Mouse (Mus musculus): ENCODE results near the gene Ddr2. TPM values are rescaled to one million over a fixed set of nuclear protein-coding genes. Genes with fewer than 3 reads are reported as not detected.

Ddr2 gene
- polyA plus RNA-seq, 2 experiments: 0.47 to 0.72 TPM

GRCm38 (mm10) chr1:170145606-170146005 lies 35.0 kb upstream of the Ddr2 start:
- H3K4me3 ChIP-seq (ENCODE audit: insufficient read depth in 1 of 2, low read depth in 2 of 2, low read length in 2 of 2): no peak overlapping the region
- H3K4me2 ChIP-seq (ENCODE audit: low read depth): no peak overlapping the region
- H3K27me3 ChIP-seq (ENCODE audit: control insufficient read depth, insufficient read depth, low read length): no peaks in the 10 kb centered on the region
- TF ChIP-seq CTCF (IDR thresholded peaks at IDR 0.05; ENCODE audit: low read depth) (no peak), EP300 (IDR thresholded peaks at IDR 0.05; ENCODE audit: low read depth) (no peak)
- DNase-seq (ENCODE audit: low read depth in 3 of 3, low spot score in 3 of 3) (no peak), ATAC-seq (ENCODE audit: insufficient read depth) (no peak)
- H3K36me3 ChIP-seq (replicated peaks; ENCODE audit: control insufficient read depth, insufficient read depth, low read depth): peaks cover 13% of the 10 kb centered on the region
- peaks cover 5 to 19% of the 10 kb centered on the region in 2 experiments for H3K4me1 ChIP-seq (replicated peaks; ENCODE audit: control insufficient read depth in 2 of 2, insufficient read depth in 2 of 2, low read length in 1 of 2)
- 79% methylated on average over 4 of the region's 4 CpGs for WGBS (ENCODE audit: insufficient replicate concordance)
- no peak overlapping the region for H3K9ac ChIP-seq (replicated peaks)
- no peaks in the 10 kb centered on the region for H3K9me3 ChIP-seq (ENCODE audit: control insufficient read depth, low read length)
- H3K27ac ChIP-seq: no peak overlapping the region

DNA sequence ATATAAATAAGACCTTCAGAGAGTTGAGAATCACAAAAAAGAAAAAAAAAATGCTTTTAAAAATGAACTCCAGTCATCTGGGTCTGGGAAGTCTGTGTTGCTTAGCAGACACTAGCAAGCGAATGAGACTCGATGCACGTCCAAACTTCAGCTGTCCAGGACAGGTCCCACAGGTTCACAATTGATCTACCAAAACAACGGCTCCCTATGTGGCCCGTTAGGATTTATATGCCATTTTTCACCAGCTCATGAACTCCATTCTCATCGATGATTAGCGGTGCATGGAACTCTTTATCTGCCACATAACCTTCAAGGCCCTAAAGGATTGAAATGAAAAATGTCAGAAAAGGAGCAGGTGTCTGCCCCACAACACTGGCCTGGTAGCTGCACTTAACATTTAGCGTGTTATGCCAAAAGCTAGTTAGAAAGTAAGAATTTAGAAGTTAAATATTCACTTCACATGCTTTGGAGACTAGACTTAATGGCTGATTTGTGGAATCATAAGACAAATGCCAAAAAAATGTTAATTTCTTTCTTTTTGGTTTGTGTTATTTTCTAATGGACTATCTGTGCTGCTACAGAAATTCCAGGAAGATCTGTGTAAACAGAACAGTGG lies 31.8 kb upstream of the Ddr2 start:
- H3K4me2 ChIP-seq (ENCODE audit: low read depth): no peak overlapping the region
- H3K9me3 ChIP-seq (ENCODE audit: control insufficient read depth, low read length): no peaks in the 10 kb centered on the region
- peaks cover 11% of the 10 kb centered on the region for H3K36me3 ChIP-seq (replicated peaks; ENCODE audit: control insufficient read depth, insufficient read depth, low read depth)
- TF ChIP-seq EP300 (IDR thresholded peaks at IDR 0.05; ENCODE audit: low read depth): no peak
- no peak for TF ChIP-seq CTCF (IDR thresholded peaks at IDR 0.05; ENCODE audit: low read depth)
- no peak overlapping the region for H3K27ac ChIP-seq
- DNase-seq (ENCODE audit: low read depth in 3 of 3, low spot score in 3 of 3): no peak
- no peak overlapping the region for H3K4me3 ChIP-seq (ENCODE audit: insufficient read depth in 1 of 2, low read depth in 2 of 2, low read length in 2 of 2)
- ATAC-seq (ENCODE audit: insufficient read depth): no peak
- H3K9ac ChIP-seq (replicated peaks): no peak overlapping the region
- 81% methylated on average over 8 of the region's 8 CpGs for WGBS (ENCODE audit: insufficient replicate concordance)
- H3K4me1 ChIP-seq (replicated peaks; ENCODE audit: control insufficient read depth in 2 of 2, insufficient read depth in 2 of 2, low read length in 1 of 2): peaks cover 0 to 1% of the 10 kb centered on the region in 2 experiments; a peak in 2 of 4 replicates
- H3K27me3 ChIP-seq (ENCODE audit: control insufficient read depth, insufficient read depth, low read length): no peaks in the 10 kb centered on the region

DNA sequence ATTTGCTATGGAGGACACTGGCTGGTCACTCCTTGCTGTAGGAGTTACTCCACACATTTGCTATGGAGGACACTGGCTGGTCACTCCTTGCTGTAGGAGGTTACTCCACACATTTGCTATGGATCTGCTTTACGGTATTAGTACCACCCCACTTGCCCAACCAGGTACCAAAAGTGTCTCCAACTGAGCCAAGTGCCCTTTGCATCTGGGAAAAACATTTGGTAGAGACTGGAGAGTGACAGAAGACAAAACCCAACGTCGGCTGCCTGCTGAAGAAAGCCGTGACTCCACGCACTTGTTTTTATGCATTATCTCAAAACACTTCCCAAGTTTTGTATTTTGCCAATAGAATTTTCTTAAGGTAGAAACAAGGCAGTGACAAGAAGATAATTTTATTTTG lies 31.1 kb upstream of the Ddr2 start:
- ATAC-seq (ENCODE audit: insufficient read depth) (no peak), DNase-seq (ENCODE audit: low read depth in 3 of 3, low spot score in 3 of 3) (no peak)
- no peak overlapping the region for H3K4me3 ChIP-seq (ENCODE audit: insufficient read depth in 1 of 2, low read depth in 2 of 2, low read length in 2 of 2)
- H3K9ac ChIP-seq (replicated peaks): no peak overlapping the region
- TF ChIP-seq EP300 (IDR thresholded peaks at IDR 0.05; ENCODE audit: low read depth) (no peak), CTCF (IDR thresholded peaks at IDR 0.05; ENCODE audit: low read depth) (no peak)
- WGBS (ENCODE audit: insufficient replicate concordance): 86% methylated on average over 5 of the region's 5 CpGs
- H3K4me2 ChIP-seq (ENCODE audit: low read depth): no peak overlapping the region
- peaks cover 9% of the 10 kb centered on the region for H3K36me3 ChIP-seq (replicated peaks; ENCODE audit: control insufficient read depth, insufficient read depth, low read depth)
- H3K4me1 ChIP-seq (replicated peaks; ENCODE audit: control insufficient read depth in 2 of 2, insufficient read depth in 2 of 2, low read length in 1 of 2): no peaks in the 10 kb centered on the region
- H3K9me3 ChIP-seq (ENCODE audit: control insufficient read depth, low read length): no peaks in the 10 kb centered on the region
- H3K27me3 ChIP-seq (ENCODE audit: control insufficient read depth, insufficient read depth, low read length): no peaks in the 10 kb centered on the region
- H3K27ac ChIP-seq: no peak overlapping the region

- WGBS (ENCODE audit: insufficient replicate concordance): 9% methylated on average over 7 of the region's 7 CpGs
- peak; percentile 53 for ATAC-seq (ENCODE audit: insufficient read depth)
- no peaks in the 10 kb centered on the region for H3K4me1 ChIP-seq (replicated peaks; ENCODE audit: control insufficient read depth in 2 of 2, insufficient read depth in 2 of 2, low read length in 1 of 2)
Observed at GRCm38 (mm10) chr1:170136351-170137009, 25.9 kb upstream of the Ddr2 start.

GRCm38 (mm10) chr1:170134264-170134663 lies 23.7 kb upstream of the Ddr2 start:
- Histone ChIP-seq H3K9ac (replicated peaks) (no peak overlapping the region), H3K27me3 (ENCODE audit: control insufficient read depth, insufficient read depth, low read length) (no peaks in the 10 kb centered on the region), H3K27ac (no peak overlapping the region), H3K4me3 (ENCODE audit: insufficient read depth in 1 of 2, low read depth in 2 of 2, low read length in 2 of 2) (no peak overlapping the region), H3K4me1 (replicated peaks; ENCODE audit: control insufficient read depth in 2 of 2, insufficient read depth in 2 of 2, low read length in 1 of 2) (no peaks in the 10 kb centered on the region), H3K36me3 (replicated peaks; ENCODE audit: control insufficient read depth, insufficient read depth, low read depth) (no peaks in the 10 kb centered on the region), H3K9me3 (ENCODE audit: control insufficient read depth, low read length) (no peaks in the 10 kb centered on the region), H3K4me2 (ENCODE audit: low read depth) (no peak overlapping the region)
- 69% methylated on average over 8 of the region's 8 CpGs for WGBS (ENCODE audit: insufficient replicate concordance)
- TF ChIP-seq EP300 (IDR thresholded peaks at IDR 0.05; ENCODE audit: low read depth): no peak
- no peak for TF ChIP-seq CTCF (IDR thresholded peaks at IDR 0.05; ENCODE audit: low read depth)
- DNase-seq (ENCODE audit: low read depth in 3 of 3, low spot score in 3 of 3) (no peak), ATAC-seq (ENCODE audit: insufficient read depth) (no peak)

More at GRCm38 (mm10) chr1:170136351-170137009, 25.9 kb upstream of the Ddr2 start:
- H3K9ac ChIP-seq (replicated peaks): no peak overlapping the region
- H3K9me3 ChIP-seq (ENCODE audit: control insufficient read depth, low read length): no peaks in the 10 kb centered on the region
- peak; percentile 13 to 23 (median 19) for DNase-seq (ENCODE audit: low read depth in 3 of 3, low spot score in 3 of 3)
- H3K27ac ChIP-seq: no peak overlapping the region
- H3K4me3 ChIP-seq (ENCODE audit: insufficient read depth in 1 of 2, low read depth in 2 of 2, low read length in 2 of 2): no peak overlapping the region
- no peaks in the 10 kb centered on the region for H3K36me3 ChIP-seq (replicated peaks; ENCODE audit: control insufficient read depth, insufficient read depth, low read depth)
- H3K4me2 ChIP-seq (ENCODE audit: low read depth): no peak overlapping the region
- H3K27me3 ChIP-seq (ENCODE audit: control insufficient read depth, insufficient read depth, low read length): no peaks in the 10 kb centered on the region
- TF ChIP-seq CTCF (IDR thresholded peaks at IDR 0.05; ENCODE audit: low read depth) (peak; percentile 78), EP300 (IDR thresholded peaks at IDR 0.05; ENCODE audit: low read depth) (no peak)
